Mouse (Mus musculus): ENCODE results near the gene Anxa7.

DNA sequence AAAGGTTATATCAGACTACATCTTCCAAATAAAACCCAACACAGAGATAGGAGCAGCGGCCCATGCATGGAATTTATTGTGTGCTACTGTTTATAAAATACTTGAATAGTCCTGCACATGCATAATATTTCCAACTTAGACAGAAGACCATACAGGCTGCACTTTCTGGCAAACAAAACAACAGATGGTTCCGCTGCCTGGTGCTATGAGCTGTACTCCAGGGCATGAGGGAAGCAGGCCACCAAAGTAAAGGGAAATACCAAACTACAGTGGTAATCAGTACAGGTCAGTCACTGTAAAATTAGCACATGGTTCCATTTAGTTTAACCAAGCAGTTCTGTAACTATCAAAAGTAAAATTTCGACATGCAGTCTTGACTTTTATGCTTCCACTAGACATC lies 20.0 kb upstream of the Anxa7 start:
- no peak for TF ChIP-seq CTCF (IDR thresholded peaks at IDR 0.05; ENCODE audit: extremely low read depth, insufficient read depth, low read length)
- no peak for TF ChIP-seq POLR2A (IDR thresholded peaks at IDR 0.05; ENCODE audit: extremely low read depth, insufficient read depth, low read length)

Measured in cortical plate, adult 2 months (tissue).